Mouse (Mus musculus) bone marrow macrophage, adult 2 months (primary cell): Measurements from ENCODE around the gene D6Ertd527e.

Source experiments
- CTCF ChIP-seq: IDR thresholded peaks from 2 replicates; pipeline ENCODE4 v1.5.1; 2012; ENCODE audit warnings: low read depth, mild to moderate bottlenecking, low read length, moderate library complexity
- POLR2A ChIP-seq: IDR thresholded peaks from 2 replicates; pipeline ENCODE4 v1.6.1; 2012; ENCODE audit warnings: mild to moderate bottlenecking, low read depth, low read length, borderline replicate concordance

DNA sequence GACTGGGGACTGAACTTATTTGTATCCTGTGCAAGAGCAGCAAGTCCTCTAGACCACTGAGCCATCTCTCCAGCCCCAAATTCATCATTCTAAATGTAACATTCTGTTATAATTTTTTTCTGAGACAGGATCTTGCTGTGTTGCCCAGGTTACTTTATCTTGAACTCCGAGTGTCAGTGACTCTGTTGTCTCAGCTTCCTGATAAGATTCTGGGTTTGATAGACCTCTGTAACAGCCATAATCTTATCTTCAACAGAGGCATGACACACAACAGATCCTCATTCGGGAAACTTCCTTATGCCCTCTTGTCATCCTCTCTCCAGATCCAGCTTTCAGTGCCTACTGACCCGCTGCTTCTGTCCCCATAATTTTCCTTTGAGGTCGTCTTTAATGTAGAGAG, 31.8 kb upstream of the D6Ertd527e start:
- TF ChIP-seq CTCF (no peak), POLR2A (no peak)
